Mouse (Mus musculus) heart, postnatal 14 days (tissue): ENCODE data around the gene Sall4. TPM values are rescaled to one million over a fixed set of nuclear protein-coding genes. Genes with fewer than 3 reads are reported as not detected.

Experiments used
- DNase-seq, 2 experiments: peaks; one replicate each; pipeline ENCODE4 v3.0.0; 2021 to 2022
- intact Hi-C: fragments of 180-260 bp; cut with DNase I; formaldehyde crosslinking; loops from one replicate; pipeline ENCODE4 v1.15.1; 2025
- long read RNA-seq, 2 experiments: library from polyadenylated mRNA; stranded (forward); transcript quantifications; one replicate each; pipeline ENCODE4 v2.0.0; 2021
- total RNA-seq, 2 experiments: library from RNA; stranded (reverse); gene quantifications; 2 replicates each; pipeline ENCODE4 v1.2.3; 2021

Gene Sall4
- total RNA-seq, result 1 to 10 TPM; 1.6 to 2.7 TPM
- long read RNA-seq, experiment 1, partial matches to known transcripts, result 1 of 1 reads
- long read RNA-seq, experiment 1, other reads (novel, unspliced or antisense), result 0 of 1 reads
- long read RNA-seq, experiment 2, partial matches to known transcripts, result 1 of 1 reads
- long read RNA-seq, experiment 2, other reads (novel, unspliced or antisense), result 0 of 1 reads

DNA sequence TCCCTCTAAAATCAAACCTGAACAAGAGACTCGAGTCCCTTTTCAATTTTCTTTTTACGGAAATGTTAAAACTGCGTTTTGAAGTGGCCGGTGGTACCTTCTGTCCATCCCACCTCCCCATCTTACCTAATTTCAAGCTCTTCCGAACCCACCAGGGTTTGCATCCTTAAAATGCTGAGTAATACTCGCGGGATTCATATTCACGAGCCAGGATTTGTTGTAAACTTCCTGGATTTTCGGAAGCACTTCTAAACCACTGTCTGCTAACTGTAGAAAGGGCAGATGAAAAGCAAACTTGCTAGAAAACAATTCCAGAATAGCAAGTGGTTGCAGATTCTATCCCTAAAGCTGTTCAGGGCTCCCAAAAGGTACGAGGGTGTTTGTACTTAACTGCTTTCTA lies at the start of gene Sall4:
Gene Sall4, minus strand, starts transcription at position 362 of the 400 bp plus-strand sequence.
- intact Hi-C loops, result loop anchor here (5.0 kb wide), 1 partner anchor 110 kb away; no protein-coding TSS in a partner anchor

DNA sequence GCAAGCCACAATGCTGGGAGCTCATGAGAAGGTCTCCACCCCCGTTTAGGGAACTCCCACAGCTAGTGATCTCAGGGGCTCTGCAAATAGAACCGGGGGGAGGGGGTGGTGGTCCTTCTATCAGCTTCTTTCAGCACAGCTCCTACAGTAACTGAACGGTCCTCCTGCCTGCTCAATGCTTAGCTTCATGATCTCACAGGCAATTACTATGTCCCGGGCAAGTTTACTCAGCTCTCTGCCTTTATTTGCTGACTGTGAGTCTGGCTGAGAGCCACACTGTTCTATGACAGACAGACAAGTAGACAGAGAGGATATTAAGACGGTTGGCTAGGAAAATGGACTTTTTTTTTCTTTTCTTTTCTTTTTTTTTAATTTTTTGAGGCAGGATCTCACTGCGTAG lies 45.5 kb upstream of the Sall4 start:
- no peak for DNase-seq
- intact Hi-C loops, result no loop called here

More for the DNA sequence above, at the start of gene Sall4:
- no peak for DNase-seq

DNA sequence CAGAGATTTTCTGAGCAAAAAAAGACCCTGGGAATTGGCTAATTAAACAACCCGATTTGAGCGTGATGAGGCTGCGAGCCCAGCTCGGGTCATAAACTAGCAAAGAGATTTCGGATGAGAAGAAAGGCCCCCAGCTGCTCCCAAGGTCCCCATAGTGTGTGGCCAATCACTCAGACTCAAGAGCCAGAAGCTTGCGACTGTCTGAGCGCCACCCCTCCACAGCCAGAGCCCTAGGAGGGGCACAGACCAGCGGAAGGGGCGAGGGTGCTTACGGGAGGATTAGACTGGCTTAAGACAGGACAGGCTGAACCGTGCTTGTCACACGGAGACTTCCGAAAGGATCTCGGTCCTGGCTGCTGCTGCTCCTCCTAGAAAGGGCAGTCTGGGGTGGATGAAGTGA lies 42.2 kb upstream of the Sall4 start:
- DNase-seq, result no peak
- intact Hi-C loops, result no loop called here

DNA sequence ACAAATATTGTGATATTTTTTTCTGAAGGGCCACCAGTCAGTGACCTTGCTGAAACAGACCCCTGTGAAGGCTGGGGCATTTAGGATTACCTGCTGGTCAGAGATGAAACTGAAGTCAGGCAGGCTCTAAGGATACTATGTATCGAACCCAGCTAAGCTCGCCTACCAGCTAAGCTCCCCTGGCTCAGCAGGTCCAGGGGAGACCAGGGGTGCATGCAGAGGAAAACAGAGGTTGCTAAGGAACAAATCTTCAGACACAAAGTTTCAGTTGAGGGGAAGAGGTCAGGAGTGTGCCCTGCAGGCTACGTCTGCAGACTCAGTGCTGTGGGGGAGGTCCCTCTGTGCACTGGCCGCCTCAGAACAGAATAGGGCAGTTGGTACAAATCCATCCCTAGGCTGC lies 39.9 kb upstream of the Sall4 start:
- no peak for DNase-seq
- intact Hi-C loops, result no loop called here

DNA sequence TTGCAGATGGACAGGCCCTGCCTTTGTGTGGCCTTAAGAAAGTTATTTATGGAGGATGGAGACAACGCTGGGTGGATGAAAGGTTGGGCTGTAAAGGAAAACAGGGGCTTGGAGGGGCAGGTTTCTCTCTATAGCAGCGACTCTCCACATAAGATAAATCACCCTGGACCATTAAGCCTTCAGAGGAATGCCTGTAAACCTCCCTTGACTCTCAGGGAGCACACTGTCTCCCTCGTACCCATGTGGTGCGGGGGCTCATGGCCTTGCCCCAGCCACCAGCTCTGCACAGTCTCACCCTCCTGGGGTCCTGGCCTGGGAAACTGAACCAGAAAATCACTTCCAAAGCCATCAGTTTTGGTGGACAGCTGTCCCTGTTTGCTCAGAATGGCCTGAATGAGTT lies 36.1 kb upstream of the Sall4 start:
- intact Hi-C loops, result no loop called here

DNA sequence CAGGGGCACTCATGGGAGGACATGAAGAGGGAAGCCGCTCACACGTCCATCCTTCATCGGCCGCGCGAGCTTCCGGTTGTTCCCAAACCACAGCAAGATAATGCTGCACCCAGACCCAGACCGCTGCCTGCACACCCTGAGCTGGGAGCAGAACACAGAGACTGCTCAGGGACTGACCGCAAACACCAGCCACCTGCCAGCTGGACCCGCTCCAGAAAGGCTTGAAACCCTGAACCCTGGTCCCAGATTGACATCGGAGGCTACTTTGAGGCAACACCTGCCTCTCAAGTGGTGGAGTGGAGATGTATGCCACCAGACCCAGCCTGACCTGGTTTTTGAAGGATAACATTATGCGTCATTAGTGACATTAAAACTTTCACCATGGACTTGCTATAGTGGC lies 31.6 kb upstream of the Sall4 start:
- intact Hi-C loops, result no loop called here
- DNase-seq, result no peak

More for the DNA sequence above, 36.1 kb upstream of the Sall4 start:
- no peak for DNase-seq

DNA sequence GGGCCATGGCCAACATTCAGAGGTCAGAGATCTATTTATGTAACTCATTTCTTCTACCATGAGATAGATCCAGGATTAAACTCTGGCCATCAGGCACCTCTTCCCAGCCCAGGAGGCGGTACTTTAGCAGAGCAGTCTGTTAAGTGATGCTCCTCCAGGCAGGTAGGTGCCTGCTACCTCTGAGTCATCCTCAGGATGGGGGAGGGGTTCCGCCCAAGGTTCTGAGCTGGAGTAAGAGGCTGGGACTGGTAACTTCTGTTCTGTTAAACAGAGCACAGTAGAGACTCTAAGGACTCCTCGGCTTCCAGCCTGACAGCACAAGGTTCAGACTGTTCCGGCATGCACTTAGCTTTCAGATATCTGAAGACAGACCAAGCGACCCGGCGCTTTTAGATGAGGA lies 31.2 kb upstream of the Sall4 start:
- no peak for DNase-seq
- intact Hi-C loops, result no loop called here

DNA sequence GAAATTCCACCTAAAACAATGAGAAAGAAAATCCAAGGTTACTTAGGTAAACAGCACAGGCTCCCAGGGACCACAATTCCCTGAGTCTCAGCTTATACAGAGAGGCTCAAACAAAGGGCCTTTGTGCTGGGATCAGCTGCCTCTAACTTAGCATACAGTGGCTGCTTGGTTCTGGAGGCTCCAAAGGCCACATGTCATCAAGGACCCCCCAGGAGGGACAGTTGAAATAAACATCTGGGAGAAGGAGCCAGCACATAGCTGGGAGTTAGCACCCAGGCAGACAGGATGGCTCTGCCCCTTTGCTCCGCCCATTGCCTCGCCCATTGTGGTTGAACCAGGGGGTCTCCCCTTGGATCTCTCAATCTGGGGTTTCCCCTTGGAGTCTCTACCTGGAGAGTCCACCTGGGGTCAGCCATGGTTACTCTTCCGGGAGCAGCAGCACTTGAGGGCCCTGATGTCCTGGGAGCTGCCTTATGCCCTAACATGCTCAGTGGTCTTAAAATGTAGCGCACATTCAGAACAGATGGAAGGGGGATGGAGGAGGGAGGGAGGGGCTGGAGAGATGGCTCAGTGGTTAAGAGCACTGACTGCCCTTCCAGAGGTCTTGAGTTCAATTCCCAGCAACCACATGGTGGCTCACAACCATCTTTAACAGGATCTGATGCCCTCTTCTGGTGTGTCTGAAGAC lies 23.5 kb upstream of the Sall4 start:
- intact Hi-C loops, result no loop called here
- DNase-seq, result no peak

DNA sequence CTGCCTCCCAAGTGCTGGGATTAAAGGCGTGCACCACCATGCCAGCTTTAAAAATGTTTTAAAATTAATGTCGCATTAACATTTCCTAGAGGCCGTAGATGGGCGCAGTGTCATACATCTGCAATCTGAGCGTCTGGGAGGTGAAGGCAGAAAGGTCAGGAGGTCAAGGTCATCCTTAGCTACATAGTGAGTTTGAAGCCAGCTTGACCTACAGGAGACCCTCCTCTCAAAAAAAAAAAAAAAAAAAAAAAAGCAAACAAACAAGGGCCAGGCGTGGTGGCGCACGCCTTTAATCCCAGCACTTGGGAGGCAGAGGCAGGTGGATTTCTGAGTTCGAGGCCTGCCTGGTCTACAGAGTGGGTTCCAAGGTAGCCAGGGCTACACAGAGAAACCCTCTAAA lies 18.4 kb upstream of the Sall4 start:
- DNase-seq, result no peak
- intact Hi-C loops, result no loop called here

DNA sequence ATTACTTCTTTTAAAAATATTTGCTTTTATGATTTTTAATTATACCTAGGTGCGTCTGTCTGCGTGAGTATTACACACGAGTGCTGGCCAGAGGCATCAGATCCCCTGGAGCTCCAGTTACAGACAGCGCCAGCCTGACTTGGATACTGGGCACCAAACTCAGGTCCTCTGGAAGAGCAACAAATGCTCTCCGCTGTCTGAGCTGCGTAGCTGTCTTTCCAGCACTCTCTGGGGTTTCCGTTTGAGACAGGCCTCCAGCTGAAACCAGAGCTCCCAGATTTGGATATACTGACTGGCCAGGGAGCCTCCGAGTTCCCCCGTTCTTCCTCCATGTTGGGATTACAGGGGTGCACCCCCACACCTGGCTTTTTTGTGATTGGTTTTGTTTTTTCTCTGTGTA lies 12.9 kb upstream of the Sall4 start:
- DNase-seq, result no peak
- intact Hi-C loops, result no loop called here

DNA sequence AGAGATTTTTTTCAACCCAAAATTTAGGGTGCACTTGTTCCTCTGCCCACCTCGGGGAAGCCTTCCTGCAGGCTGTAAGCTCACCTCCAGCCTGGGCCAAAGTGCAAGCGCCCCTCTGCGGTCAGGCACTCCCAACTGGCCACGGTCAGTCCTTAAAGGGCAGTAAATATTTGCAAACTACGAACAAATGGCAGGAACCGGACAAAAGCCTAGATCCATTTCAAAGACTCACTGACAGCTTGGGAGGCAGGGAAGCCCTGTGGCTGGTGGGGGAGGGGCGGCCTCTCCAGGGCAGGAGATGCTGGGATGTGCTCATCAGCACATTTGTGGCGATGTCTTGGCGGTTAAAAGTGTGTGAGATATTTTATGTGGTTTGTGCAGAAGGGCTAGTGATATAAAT lies 12.3 kb upstream of the Sall4 start:
- intact Hi-C loops, result no loop called here
- DNase-seq, result no peak

DNA sequence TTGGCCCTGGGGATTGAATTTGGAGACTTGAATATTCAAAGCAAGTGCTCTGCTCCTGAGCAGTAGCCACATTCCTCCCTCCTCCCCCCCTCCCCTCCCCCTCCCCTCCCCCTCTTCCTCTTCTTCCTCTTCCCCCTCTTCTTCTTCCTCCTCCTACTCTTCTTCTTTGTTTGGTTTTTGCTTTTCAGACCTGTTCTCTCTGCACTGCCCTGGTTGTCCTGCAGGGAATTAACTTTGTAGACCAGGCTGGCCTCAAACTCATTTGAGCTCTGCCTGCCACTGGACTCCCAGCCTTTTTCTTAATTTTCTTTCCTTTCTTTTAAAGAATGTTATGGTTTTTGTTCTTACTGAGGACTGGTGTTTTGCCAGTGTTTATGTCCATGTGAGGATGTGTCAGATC lies 9.7 kb upstream of the Sall4 start:
- intact Hi-C loops, result no loop called here
- no peak for DNase-seq

DNA sequence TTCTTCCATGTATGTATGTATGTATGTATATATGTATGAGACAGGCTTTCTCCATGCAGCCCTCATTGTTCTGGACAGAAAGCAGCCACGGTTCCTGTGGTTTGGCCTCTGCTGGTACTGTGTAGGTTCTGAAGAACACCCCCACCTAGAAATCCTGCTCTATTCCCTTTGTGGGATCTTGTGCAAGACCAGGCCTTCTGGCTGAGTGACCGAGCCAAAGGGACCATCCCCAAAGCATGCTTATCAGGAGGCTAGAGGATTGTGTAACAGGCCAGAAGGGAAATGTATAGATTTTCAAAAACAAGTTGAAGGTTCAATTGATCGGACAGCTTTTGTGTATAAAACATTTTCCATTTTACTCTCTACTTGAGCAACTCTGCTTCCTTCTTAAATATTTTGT lies 8.5 kb upstream of the Sall4 start:
- intact Hi-C loops, result no loop called here
- no peak for DNase-seq

DNA sequence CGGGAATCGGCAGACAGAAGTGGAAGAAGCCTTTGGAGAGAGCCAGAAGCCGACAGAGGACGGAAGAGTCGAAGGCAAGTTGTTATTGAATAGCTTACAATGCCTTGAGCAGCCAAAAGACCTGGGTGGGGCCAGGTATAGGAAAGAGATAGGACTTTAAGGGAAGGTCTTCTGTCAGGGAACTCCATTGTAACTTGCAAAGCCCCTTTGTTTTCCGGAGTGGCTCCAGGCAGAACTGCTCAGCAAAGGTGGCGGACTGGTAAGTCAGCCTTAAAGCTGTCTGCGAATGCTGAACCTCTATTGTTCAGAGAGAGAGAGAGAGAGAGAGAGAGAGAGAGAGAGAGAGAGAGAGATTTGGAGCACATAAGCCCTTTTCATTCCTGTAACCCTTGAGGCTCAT lies 1.5 kb upstream of the Sall4 start:
- no peak for DNase-seq
- intact Hi-C loops, result loop anchor here (5.0 kb wide), 1 partner anchor 108 kb away; no protein-coding TSS in a partner anchor

DNA sequence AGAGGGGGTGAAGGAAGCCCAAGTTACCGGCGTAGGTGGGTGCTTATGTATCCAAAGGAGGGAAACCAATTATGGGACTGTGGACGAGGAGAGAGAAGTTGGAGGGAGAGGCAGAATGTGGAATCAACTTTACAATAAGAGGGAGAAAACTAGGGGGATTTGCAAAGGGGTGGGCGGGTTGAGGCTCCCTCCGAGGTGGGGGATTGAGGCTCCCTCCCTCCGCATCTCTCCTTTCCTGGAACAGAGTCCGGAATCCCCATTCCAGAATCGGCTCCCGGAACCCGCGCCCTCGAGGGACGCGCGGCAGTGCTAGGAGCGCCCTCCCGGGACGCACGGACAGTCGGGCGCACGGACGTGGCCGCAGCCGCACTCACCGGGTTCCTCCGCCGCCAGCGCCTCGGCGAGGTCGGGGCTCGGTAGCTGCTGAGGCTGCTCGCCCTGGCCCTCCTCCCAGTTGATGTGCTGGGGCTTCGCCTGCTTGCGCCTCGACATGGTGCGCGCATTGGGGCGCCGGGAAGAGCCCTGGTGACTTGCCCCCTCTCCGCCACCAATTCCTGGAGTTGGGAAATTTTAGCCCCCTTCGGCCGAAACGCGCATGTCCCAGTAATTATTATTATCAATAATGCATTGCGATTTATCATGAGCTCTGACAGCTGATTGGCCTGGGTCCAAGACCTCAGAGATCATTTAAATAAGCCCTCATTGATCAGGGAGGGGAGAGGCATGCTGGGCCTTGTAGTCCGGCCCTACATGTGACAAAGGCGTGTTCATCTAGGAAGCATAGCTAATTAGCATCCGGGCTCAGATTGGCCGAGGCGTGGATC lies 993 bp downstream of the Sall4 start:
- peak; percentile 42 to 44 for DNase-seq
- intact Hi-C loops, result loop anchor here (5.0 kb wide), 1 partner anchor 111 kb away; no protein-coding TSS in a partner anchor

DNA sequence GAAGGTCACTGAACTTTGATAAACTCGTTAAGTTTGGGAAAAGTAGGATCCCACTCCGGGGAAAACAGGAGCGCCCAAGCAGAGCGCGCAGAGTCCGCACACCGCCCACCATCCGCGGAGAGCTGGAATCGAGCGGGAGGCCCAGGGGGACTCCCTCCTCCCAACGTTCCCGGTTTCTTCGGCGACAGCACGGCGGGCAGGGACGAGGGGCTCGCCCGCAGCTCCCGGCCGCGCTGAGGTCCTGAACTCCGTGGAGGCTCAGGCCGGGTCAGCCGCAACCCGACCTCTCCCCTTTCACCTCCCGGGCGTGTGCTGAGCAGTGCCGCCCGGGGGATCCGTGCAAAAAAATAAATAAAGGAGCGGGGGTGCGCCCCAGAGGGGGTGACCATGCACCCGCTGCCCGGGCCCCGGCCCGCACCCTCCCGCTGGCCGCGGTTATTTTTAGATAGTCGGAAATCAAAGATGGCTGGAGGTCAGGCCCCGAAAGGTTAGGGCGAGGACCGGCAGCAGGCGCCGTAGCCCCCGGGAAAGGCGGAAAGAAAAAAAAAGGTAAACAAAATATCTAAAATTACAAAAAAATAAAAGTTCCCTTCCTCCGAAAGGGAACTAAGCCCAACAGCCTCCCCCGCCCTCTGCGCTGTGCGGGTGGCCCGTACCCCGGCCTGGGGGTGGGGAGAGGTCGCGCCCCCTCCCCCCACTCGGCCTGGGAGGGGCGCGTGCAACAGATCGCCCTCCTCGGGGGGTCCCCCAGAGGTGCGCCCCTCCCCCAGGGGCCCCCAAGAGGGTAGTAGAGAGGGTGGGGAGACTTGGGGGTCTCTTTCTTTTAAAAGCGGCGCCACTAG lies 1.8 kb downstream of the Sall4 start:
- peak; percentile 27 to 37 for DNase-seq
- intact Hi-C loops, result loop anchor here (5.0 kb wide), 1 partner anchor 111 kb away; no protein-coding TSS in a partner anchor

DNA sequence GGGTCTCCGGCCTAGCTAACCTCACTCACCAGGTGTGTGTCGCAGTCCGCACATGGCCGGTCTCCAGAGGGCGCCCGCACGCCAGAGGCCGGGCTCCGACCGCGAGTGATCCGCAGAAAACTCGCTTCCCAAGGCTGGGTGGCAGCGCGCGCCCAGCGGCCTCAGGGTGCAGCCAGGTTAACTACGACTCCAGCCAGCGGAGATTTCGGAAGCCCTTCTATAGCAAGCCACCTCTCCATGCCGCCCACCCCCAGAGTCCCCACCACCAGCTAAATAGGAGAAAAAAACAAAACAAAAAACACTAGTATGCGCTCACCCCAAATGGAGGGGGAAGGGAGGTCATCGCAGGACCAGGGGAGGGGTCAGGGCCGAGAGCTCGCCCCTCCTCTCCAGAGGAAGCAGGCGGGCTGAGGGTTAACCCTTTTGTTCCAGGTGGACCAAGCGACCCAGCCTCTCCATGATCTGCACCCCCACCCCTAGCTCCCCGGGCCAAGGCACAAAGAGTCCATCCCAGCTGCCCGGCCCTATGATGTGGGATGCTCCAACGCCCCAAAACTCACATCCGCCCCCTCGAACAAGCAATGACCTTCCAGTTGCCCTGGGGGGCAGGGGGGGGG lies 2.6 kb downstream of the Sall4 start:
- DNase-seq, result peak; percentile 70 to 74
- intact Hi-C loops, result loop anchor here (5.0 kb wide), 1 partner anchor 112 kb away; no protein-coding TSS in a partner anchor

DNA sequence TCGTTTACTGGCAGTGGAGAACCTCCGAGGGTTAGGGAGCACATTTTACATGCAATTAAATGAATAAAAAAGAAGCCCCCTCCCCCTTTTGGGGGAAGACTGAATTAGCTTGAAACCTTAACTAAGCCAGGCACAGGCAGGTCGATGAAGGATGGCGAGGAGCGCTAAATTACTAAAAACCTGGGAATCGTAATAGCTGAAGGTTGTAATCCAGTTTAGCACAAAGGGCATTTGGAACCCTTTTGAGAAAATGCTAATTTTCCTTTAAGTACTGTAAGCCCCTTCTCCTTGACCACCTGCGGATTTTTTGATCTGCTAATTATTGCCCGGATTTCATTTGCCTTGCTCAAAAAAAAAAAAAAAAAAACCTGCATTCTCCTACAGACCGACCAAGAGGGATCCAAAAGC lies 3.3 kb downstream of the Sall4 start:
- DNase-seq, result no peak
- intact Hi-C loops, result no loop called here

DNA sequence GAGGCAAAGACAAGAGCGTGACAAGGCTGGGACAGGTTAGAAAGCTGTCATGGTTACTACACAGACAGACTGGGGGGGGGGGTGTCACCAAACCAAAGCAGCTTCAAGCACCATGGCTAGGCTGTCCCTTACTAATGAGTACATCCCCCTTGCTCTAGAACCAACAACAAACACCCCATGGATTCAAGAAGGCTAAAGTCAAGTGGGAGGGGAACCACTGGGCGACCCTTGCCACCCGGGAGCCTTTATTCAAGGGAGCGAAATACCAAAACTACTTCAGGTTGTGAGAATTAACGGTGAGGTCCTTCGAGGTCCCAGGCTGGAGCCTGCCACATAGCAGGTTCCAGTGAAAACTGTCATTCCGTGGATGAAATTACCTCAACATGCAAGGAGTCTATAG lies 4.0 kb downstream of the Sall4 start:
- DNase-seq, result no peak
- intact Hi-C loops, result no loop called here

DNA sequence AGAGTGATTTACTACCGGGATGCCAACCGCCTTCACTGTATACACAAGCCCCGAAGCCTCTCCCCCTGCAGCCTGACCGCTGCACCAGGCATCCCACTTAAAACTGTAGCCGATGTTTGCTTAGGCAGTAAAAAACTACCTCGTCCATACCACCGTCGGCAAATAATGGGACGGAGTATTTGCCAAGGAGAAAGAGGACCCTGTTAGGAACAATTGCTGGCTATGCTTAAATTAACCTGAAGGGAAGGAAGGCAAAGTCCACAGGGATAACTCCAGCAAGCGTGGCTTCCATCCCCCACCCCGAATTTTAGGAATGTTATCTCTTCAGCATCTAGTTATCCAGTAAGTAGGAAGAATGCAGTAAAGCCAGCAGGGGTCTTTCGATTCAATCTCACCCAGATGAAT lies 5.3 kb downstream of the Sall4 start:
- DNase-seq, result no peak
- intact Hi-C loops, result no loop called here
